Mouse (Mus musculus) brain, embryonic 14.5 days (tissue): ENCODE measurements around the gene Ldlrad2.

Experiments
- CTCF ChIP-seq: fragments of 200-500 bp; IDR thresholded peaks from 2 replicates; pipeline ENCODE4 v1.5.1; 2012; ENCODE audit warnings: inconsistent platforms, mild to moderate bottlenecking, moderate library complexity, borderline replicate concordance; ENCODE audit not compliant: insufficient read depth, insufficient read length; ENCODE audit errors: extremely low read depth
- POLR2A ChIP-seq: fragments of 200-500 bp; IDR thresholded peaks from 2 replicates; pipeline ENCODE4 v1.6.1; 2012; ENCODE audit warnings: mild to moderate bottlenecking, inconsistent platforms, borderline replicate concordance; ENCODE audit not compliant: poor library complexity, insufficient read depth, insufficient read length, severe bottlenecking; ENCODE audit errors: extremely low read depth

- TF ChIP-seq POLR2A (no peak), CTCF (no peak)
These were observed at the start of gene Ldlrad2 for GRCm38 (mm10) chr4:137574469-137574868.
